Mouse (Mus musculus): ENCODE results near the gene Ttc9b.

GRCm38 (mm10) chr7:27656600-27656999 is 2.9 kb downstream of the Ttc9b start:
- TF ChIP-seq CTCF (IDR thresholded peaks at IDR 0.05; ENCODE audit: low read depth, low read length), result no peak
- TF ChIP-seq POLR2A (IDR thresholded peaks at IDR 0.05; ENCODE audit: borderline replicate concordance, low read depth, low read length), result no peak

Data from bone marrow macrophage, adult 2 months (primary cell).